Mouse (Mus musculus): Measurements from ENCODE around the gene Bcl9. TPM values are rescaled to one million over a fixed set of nuclear protein-coding genes. Genes with fewer than 3 reads are reported as not detected.

Bcl9 gene
- polyA plus RNA-seq (2015; fragmentation: Nextera tagmentation; extraction: Ambion mirVana) = 21.2 and 26.7 TPM in 2 replicates

GRCm38 (mm10) chr3:97297553-97298432 lies at the start of gene Bcl9:
Gene Bcl9, minus strand, starts transcription at chr3:97297917.
- Histone ChIP-seq H3K9me3 (ENCODE audit: control insufficient read depth) (no peaks in the 10 kb centered on the region), H3K4me3 (ENCODE audit: low read depth, low read length) (peak within 1 kb of the TSS; percentile 63), H3K27me3 (replicated peaks; ENCODE audit: control insufficient read depth, insufficient read depth, low read length) (no peaks in the 10 kb centered on the region), H3K9ac (ENCODE audit: low read depth, low read length) (peak within 1 kb of the TSS; percentile 77), H3K27ac (ENCODE audit: low read depth, low read length) (peak within 1 kb of the TSS; percentile 89), H3K36me3 (ENCODE audit: control insufficient read depth, insufficient read depth) (no peaks in the 10 kb centered on the region), H3K4me1 (replicated peaks; ENCODE audit: control insufficient read depth, insufficient read depth, low read length) (no peaks in the 10 kb centered on the region), H3K4me2 (replicated peaks; ENCODE audit: low read depth) (peak within 1 kb of the TSS; percentile 84)
- WGBS = under 1% methylated on average over 21 of the region's 21 CpGs
- TF ChIP-seq CTCF (IDR thresholded peaks at IDR 0.05; ENCODE audit: low read depth) = peak; percentile 11; the same call in 1 of the 2 replicates
- ATAC-seq = peak; percentile 78

- Histone ChIP-seq H3K4me1 (replicated peaks; ENCODE audit: control insufficient read depth, insufficient read depth, low read length) (no peaks in the 10 kb centered on the region), H3K4me3 (ENCODE audit: low read depth, low read length) (no peak overlapping the region), H3K4me2 (replicated peaks; ENCODE audit: low read depth) (no peak overlapping the region), H3K27ac (ENCODE audit: low read depth, low read length) (no peak overlapping the region), H3K9me3 (ENCODE audit: control insufficient read depth) (no peaks in the 10 kb centered on the region), H3K27me3 (replicated peaks; ENCODE audit: control insufficient read depth, insufficient read depth, low read length) (no peaks in the 10 kb centered on the region), H3K9ac (ENCODE audit: low read depth, low read length) (no peak overlapping the region), H3K36me3 (ENCODE audit: control insufficient read depth, insufficient read depth) (no peaks in the 10 kb centered on the region)
- 66% methylated on average over 5 of the region's 5 CpGs for WGBS
- ATAC-seq = no peak
- no peak for TF ChIP-seq CTCF (IDR thresholded peaks at IDR 0.05; ENCODE audit: low read depth)
These were observed 41.5 kb upstream of the Bcl9 start for GRCm38 (mm10) chr3:97339193-97339576.

- H3K9me3 ChIP-seq (ENCODE audit: control insufficient read depth) = no peaks in the 10 kb centered on the region
- WGBS = 33% methylated on average over 13 of the region's 13 CpGs
- TF ChIP-seq CTCF (IDR thresholded peaks at IDR 0.05; ENCODE audit: low read depth) = peak; percentile 99
- H3K4me1 ChIP-seq (replicated peaks; ENCODE audit: control insufficient read depth, insufficient read depth, low read length) = no peaks in the 10 kb centered on the region
- no peak overlapping the region for H3K4me3 ChIP-seq (ENCODE audit: low read depth, low read length)
- 0 out of 2 replicates have a peak, but pooled peaks have one; percentile 31 for ATAC-seq
- H3K27ac ChIP-seq (ENCODE audit: low read depth, low read length) = no peak overlapping the region
- no peaks in the 10 kb centered on the region for H3K36me3 ChIP-seq (ENCODE audit: control insufficient read depth, insufficient read depth)
- H3K9ac ChIP-seq (ENCODE audit: low read depth, low read length) = no peak overlapping the region
- H3K4me2 ChIP-seq (replicated peaks; ENCODE audit: low read depth) = no peak overlapping the region
- no peaks in the 10 kb centered on the region for H3K27me3 ChIP-seq (replicated peaks; ENCODE audit: control insufficient read depth, insufficient read depth, low read length)
These were observed 40.9 kb upstream of the Bcl9 start for GRCm38 (mm10) chr3:97338522-97339192.

GRCm38 (mm10) chr3:97337306-97337705 lies 39.6 kb upstream of the Bcl9 start:
- WGBS = 32% methylated on average over 11 of the region's 11 CpGs
- H3K4me3 ChIP-seq (ENCODE audit: low read depth, low read length) = no peak overlapping the region

GRCm38 (mm10) chr3:97336331-97336730 lies 38.6 kb upstream of the Bcl9 start:
- Histone ChIP-seq H3K4me1 (replicated peaks; ENCODE audit: control insufficient read depth, insufficient read depth, low read length) (no peaks in the 10 kb centered on the region), H3K4me3 (ENCODE audit: low read depth, low read length) (no peak overlapping the region), H3K27me3 (replicated peaks; ENCODE audit: control insufficient read depth, insufficient read depth, low read length) (no peaks in the 10 kb centered on the region), H3K36me3 (ENCODE audit: control insufficient read depth, insufficient read depth) (no peaks in the 10 kb centered on the region), H3K9me3 (ENCODE audit: control insufficient read depth) (no peaks in the 10 kb centered on the region), H3K9ac (ENCODE audit: low read depth, low read length) (no peak overlapping the region), H3K4me2 (replicated peaks; ENCODE audit: low read depth) (no peak overlapping the region), H3K27ac (ENCODE audit: low read depth, low read length) (no peak overlapping the region)
- TF ChIP-seq CTCF (IDR thresholded peaks at IDR 0.05; ENCODE audit: low read depth) = no peak
- ATAC-seq = no peak
- WGBS = 82% methylated on average over 4 of the region's 4 CpGs

More at GRCm38 (mm10) chr3:97337306-97337705, 39.6 kb upstream of the Bcl9 start:
- no peaks in the 10 kb centered on the region for H3K9me3 ChIP-seq (ENCODE audit: control insufficient read depth)
- no peaks in the 10 kb centered on the region for H3K27me3 ChIP-seq (replicated peaks; ENCODE audit: control insufficient read depth, insufficient read depth, low read length)
- no peak overlapping the region for H3K27ac ChIP-seq (ENCODE audit: low read depth, low read length)
- no peak overlapping the region for H3K9ac ChIP-seq (ENCODE audit: low read depth, low read length)
- no peaks in the 10 kb centered on the region for H3K4me1 ChIP-seq (replicated peaks; ENCODE audit: control insufficient read depth, insufficient read depth, low read length)
- H3K36me3 ChIP-seq (ENCODE audit: control insufficient read depth, insufficient read depth) = no peaks in the 10 kb centered on the region
- H3K4me2 ChIP-seq (replicated peaks; ENCODE audit: low read depth) = no peak overlapping the region; the same call in 1 of the 2 replicates
- no peak for TF ChIP-seq CTCF (IDR thresholded peaks at IDR 0.05; ENCODE audit: low read depth)
- ATAC-seq = no peak

GRCm38 (mm10) chr3:97334618-97335017 lies 36.9 kb upstream of the Bcl9 start:
- no peaks in the 10 kb centered on the region for H3K9me3 ChIP-seq (ENCODE audit: control insufficient read depth)
- H3K4me2 ChIP-seq (replicated peaks; ENCODE audit: low read depth) = no peak overlapping the region
- no peak for TF ChIP-seq CTCF (IDR thresholded peaks at IDR 0.05; ENCODE audit: low read depth)
- H3K4me1 ChIP-seq (replicated peaks; ENCODE audit: control insufficient read depth, insufficient read depth, low read length) = no peaks in the 10 kb centered on the region
- H3K9ac ChIP-seq (ENCODE audit: low read depth, low read length) = no peak overlapping the region
- no peak overlapping the region for H3K27ac ChIP-seq (ENCODE audit: low read depth, low read length)
- no peak for ATAC-seq
- no peaks in the 10 kb centered on the region for H3K36me3 ChIP-seq (ENCODE audit: control insufficient read depth, insufficient read depth)
- no peak overlapping the region for H3K4me3 ChIP-seq (ENCODE audit: low read depth, low read length)
- 49% methylated on average over 9 of the region's 9 CpGs for WGBS
- H3K27me3 ChIP-seq (replicated peaks; ENCODE audit: control insufficient read depth, insufficient read depth, low read length) = no peaks in the 10 kb centered on the region

Data from intestine, postnatal 0 days (tissue).